Mouse (Mus musculus) thymus, postnatal 14 days (tissue): Measurements from ENCODE around the gene Sox5.

ENCODE experiments used
- DNase-seq: peaks from one replicate; pipeline ENCODE4 v3.0.0; 2021

Sox5 gene

GRCm38 (mm10) chr6:144389333-144390054 is 392.3 kb downstream of the Sox5 start:
- no peak for DNase-seq

DNA sequence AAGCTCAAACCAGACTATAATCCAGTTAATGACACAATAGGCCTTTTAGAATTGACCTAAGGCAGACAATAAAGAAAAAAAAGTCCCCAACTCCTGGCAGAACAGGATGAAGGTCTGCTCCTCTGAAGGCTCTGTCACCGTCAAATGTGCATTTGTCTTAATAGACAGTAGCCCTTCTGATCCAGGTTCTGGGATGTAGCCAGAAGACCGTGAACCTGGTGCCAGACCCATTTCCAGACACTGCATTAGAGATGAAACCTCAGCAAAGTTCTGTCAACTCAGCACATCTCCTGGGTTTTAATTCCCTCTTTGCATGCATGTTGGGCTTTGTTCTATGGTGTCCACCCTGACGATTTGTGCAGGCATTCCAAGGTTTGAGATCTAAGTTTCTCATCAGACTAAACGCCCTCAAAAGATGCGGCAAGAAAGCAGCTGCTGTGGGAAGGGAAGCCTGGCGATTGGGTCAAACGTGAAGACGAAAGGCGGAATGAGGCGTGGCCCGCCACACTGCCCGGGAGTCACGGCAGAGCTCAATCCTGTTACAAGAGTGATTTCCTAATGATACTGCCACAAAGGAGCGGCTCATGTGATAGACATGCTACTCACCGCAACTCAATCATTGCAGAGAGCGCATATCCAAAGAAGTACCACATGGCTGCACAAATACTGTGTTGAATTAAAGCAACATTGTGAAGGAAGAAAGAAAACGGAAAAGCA is 394.1 kb downstream of the Sox5 start:
- DNase-seq = no peak

DNA sequence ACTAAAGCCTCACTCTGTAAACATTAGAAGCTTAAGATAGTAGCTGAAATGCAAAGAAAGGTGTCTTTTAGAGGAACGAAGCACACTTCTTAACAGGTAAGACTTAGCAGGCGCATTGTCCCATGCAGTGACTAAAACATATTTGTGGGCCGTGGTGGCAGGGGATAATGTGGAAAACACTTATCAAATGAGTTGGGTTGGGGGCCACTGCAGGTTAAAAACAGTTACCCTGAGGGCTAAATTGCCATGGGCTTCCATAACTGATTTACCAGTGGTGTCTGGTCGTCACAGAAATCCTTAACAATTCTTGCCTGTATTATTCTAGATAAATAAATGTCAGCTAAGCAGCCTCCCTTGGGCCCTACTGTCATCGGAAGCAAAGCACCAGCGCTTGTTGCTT is 401.1 kb downstream of the Sox5 start:
- no peak for DNase-seq

DNA sequence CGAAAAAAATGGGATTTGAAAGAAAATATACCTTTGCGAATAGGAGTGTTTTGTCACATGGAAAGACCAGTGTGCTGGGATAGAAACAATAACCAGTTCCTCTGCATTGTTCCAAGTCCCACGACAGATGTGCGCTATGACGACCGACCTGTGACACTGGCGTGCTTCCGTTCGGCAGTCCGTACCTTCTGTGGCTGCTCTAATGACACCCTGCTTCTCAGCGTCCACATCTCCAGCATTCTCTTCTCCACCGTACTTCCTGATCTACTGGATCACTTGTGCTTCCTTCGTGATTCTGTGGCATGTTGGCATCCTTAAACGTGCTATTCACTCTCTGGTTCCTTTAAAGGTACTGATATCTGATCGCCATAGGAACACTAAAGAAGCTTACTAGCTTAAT is 401.6 kb downstream of the Sox5 start:
- DNase-seq = no peak

DNA sequence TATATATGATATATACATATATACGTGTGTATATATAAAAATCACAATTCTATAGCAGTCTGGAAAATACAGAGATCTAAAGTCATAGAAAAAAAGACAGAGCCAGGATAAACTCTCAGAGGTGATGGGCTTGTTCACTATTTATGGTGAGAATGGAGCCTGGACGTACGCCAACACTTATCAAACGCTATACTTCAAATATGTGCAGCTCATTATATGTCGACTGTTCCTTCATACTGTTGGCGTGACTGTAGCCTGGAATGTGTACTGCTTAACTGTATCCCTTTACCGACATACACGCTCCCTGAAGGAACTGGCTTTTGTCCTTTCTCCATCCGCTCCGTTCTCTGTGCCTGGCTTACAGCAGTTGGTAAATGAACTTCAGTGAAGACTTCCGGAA is 407.0 kb downstream of the Sox5 start:
- no peak for DNase-seq

- no peak for DNase-seq
Observed at GRCm38 (mm10) chr6:144370699-144371098, 411.1 kb downstream of the Sox5 start.

GRCm38 (mm10) chr6:144367626-144368077 is 414.1 kb downstream of the Sox5 start:
- DNase-seq = no peak

DNA sequence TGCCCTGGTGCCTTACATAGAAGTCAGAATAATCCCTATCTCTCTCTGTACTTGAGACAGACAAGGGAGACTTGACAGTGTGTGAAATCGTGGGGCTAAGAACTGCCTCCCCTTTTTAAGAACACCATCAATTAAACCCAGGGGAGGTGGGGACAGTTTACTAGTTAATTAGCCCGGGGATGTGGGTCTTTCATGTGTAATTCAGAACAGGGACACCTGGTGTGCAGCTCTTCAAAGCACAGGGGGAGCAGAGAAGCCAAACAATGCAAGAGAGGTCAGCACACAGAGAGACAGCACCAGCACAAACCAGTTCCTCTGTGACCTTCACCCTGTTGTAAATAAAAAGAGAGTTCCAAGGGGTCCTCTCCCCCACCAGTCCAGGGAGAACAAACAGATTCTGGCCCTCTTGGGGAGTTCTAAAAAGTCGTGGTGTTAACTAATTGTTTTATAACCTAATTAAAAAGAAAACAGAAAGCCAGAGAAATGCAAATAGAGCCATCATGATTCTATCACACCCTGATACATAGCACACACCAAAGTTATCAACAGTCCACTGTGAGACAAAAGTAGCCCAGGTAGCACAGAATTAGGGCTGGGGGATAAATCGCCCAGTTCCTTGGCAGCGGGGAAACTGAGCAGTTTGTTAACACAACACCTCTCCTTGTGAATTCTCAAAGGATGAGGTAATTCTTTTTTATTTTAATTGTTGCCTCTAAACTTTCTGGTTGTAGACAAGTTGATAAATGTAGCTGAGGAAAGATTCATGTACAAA is 420.3 kb downstream of the Sox5 start:
- DNase-seq = no peak

DNA sequence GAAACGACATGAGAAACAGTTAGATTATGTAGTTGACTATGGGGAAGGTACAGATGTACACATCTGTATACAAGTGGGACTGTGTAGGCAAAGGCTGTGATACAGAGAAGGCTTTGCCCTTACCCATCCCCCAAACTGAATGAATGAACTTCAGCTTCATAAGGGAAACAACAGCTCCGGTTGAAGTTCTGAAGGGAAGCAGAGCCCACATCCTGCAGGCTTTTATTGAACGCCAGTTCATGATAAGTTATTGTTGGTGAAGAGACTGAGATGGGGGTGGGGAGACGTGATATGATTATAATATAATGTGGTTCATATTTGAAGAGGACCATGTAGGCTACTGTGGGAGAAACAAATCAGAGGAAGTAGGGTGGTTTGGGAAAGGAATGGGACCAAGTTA is 424.7 kb downstream of the Sox5 start:
- DNase-seq = no peak

- DNase-seq = no peak
Observed at GRCm38 (mm10) chr6:144351049-144351448, 430.7 kb downstream of the Sox5 start.

GRCm38 (mm10) chr6:144343338-144343737 is 438.4 kb downstream of the Sox5 start:
- DNase-seq = no peak

- DNase-seq = no peak
Observed at GRCm38 (mm10) chr6:144339554-144339953, 442.2 kb downstream of the Sox5 start.

DNA sequence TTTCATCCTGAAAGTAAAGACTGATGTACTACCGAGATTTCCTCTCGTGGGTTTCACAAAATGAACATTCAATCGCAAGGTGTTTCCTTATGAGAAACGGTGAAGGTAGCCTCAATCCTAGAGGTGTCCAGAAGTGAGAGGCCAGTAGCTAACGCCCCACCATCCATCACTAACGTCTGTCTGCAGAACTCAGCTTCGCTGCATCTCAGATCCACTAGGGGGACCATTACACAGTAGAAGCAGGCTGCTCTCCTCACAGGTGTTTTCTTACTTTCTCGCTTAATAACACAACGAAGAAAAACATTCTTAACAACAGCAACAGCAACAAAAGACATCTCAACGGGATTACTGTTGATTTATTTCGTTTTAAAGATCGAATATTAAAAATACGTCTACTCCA is 442.8 kb downstream of the Sox5 start:
- no peak for DNase-seq

DNA sequence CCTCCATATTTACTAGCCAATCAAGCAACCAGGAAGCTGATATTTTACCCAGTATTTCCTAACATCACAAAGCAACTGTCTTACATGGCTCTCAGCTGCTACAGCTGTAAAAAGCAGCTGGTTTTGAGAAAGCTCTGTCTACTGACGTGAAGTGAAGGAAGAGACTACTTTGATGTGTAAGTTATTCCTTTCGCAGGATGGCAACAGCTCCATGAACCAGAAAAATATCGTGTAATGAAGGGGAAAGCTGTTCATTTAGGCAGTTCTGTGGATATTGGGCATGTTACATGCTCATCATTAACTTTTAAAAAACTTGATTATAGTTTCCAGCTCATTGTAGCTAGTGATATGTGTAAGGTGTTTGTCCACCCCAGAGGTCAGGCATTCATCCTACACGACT is 443.6 kb downstream of the Sox5 start:
- no peak for DNase-seq

DNA sequence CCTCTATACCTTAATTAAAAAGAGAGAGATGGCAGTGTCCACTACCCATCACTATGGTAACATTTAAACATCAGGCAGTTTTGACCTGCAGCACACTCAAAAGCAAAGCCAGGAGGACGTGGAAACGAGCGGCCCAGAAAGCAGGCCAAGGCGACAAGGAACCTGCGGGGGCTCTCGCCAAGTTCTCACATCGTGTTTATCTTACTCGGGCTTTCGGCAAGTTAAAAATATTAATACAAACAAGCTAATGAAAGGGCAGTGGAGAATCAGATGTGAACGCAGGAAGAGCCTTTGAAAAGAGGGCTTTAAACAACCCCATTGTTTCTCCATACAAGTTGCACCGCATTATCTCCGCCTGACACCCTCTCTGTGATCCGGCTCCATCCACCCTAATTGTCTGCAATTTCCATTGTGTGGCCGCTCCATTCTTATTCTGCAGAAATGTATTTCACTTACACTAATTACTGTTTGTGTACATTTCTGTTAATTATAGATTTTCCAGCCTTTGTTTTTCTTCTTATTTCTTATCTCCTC is 444.3 kb downstream of the Sox5 start:
- no peak for DNase-seq

- no peak for DNase-seq
Observed at GRCm38 (mm10) chr6:144336789-144337188, 445.0 kb downstream of the Sox5 start.

GRCm38 (mm10) chr6:144333146-144333545 is 448.6 kb downstream of the Sox5 start:
- no peak for DNase-seq

DNA sequence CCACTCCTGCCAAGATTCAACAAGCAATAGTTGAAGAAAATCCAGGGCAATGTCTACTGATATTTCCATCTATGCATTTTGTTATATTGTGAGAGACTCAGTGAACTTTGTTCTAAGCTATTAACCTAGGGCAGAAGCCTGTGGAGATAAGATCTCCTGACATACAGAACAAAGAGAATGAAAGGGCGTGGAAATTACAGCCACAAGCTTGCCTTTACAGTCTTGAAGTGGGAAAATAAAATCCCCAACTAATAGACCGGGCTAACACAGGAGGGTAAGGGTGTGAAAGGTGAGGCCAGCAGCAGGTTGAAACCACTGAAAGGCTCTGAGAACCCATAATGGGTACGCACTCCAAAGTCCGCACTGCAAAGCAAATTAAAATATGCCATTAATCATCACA is 449.8 kb downstream of the Sox5 start:
- no peak for DNase-seq

- no peak for DNase-seq
Observed at GRCm38 (mm10) chr6:144329311-144329930, 452.4 kb downstream of the Sox5 start.

GRCm38 (mm10) chr6:144328779-144329178 is 453.0 kb downstream of the Sox5 start:
- DNase-seq = no peak

GRCm38 (mm10) chr6:144326817-144327216 is 455.0 kb downstream of the Sox5 start:
- no peak for DNase-seq

DNA sequence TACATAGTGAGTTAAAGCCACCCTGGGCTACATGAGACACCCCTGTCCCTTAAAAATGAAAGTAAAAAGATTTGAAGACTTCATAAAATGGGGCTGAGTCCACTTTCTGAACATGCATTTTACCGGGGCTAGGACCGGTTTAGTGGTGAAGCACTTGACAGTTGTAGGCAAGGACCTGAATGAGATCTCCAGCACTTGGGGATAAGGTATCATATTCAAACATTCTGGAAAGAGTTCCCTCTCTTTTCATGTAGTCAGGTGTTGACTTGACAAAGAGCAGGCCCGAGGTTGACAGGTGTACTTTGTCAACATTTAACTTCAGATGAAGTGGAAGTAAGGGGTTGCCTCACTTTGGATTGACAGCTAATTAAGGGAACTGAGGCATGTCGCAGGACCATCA is 458.4 kb downstream of the Sox5 start:
- DNase-seq = no peak
